Mouse (Mus musculus): ENCODE results near the gene Vmn1r4. TPM values are rescaled to one million over a fixed set of nuclear protein-coding genes. Genes with fewer than 3 reads are reported as not detected.
A peak's percentile ranks its signal among the peaks of the same experiment; 100 is the strongest.

Vmn1r4 gene
- polyA plus RNA-seq, 1 experiment from 2014 or later = 0.58 TPM

- H3K4me3 ChIP-seq (replicated peaks) = no peak overlapping the region
- peaks cover 30% of the 10 kb centered on the region for H3K4me1 ChIP-seq
- WGBS = 46% methylated on average over 1 of the region's 1 CpGs
- 0 out of 2 replicates have a peak overlapping the region, but pooled peaks have one; percentile 11 for H3K27ac ChIP-seq (replicated peaks)
- H3K27me3 ChIP-seq (replicated peaks) = no peaks in the 10 kb centered on the region
- no peak overlapping the region for H3K4me2 ChIP-seq
- no peak overlapping the region for H3K9ac ChIP-seq (replicated peaks)
- no peak for ATAC-seq (ENCODE audit: low FRiP score)
- H3K9me3 ChIP-seq (replicated peaks) = no peaks in the 10 kb centered on the region
- H3K36me3 ChIP-seq = no peaks in the 10 kb centered on the region
Observed at GRCm38 (mm10) chr6:56904330-56904729, 19.5 kb upstream of the Vmn1r4 start.

DNA sequence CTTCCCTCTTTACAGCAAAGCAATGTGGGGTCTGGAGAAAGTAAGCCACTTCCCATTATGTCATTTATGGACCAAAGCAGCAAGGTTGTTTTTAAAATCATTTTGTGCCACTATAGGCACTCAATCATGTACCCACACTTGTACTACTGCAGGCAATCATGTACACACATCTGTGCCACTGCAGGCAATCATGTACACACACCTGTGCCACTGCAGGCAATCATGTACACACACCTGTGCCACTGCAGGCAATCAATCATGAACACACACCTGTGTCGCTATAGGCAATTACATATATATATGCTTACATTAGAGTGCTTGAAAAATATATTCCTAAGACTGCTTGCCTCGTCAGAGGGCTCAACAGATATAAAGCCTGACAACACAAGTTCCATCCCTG is 18.8 kb upstream of the Vmn1r4 start:
- no peaks in the 10 kb centered on the region for H3K9me3 ChIP-seq (replicated peaks)
- no peak overlapping the region for H3K9ac ChIP-seq (replicated peaks)
- H3K4me2 ChIP-seq = no peak overlapping the region
- 82% methylated on average over 2 of the region's 2 CpGs for WGBS
- H3K27me3 ChIP-seq (replicated peaks) = no peaks in the 10 kb centered on the region
- no peaks in the 10 kb centered on the region for H3K36me3 ChIP-seq
- H3K4me3 ChIP-seq (replicated peaks) = no peak overlapping the region
- H3K27ac ChIP-seq (replicated peaks) = 0 out of 2 replicates have a peak overlapping the region, but pooled peaks have one; percentile 11
- H3K4me1 ChIP-seq = peaks cover 30% of the 10 kb centered on the region
- ATAC-seq (ENCODE audit: low FRiP score) = no peak

GRCm38 (mm10) chr6:56905486-56905885 is 18.3 kb upstream of the Vmn1r4 start:
- no peak overlapping the region for H3K9ac ChIP-seq (replicated peaks)
- no peak overlapping the region for H3K4me2 ChIP-seq
- no peak overlapping the region for H3K27ac ChIP-seq (replicated peaks)
- H3K4me1 ChIP-seq = peaks cover 30% of the 10 kb centered on the region
- H3K27me3 ChIP-seq (replicated peaks) = no peaks in the 10 kb centered on the region
- H3K4me3 ChIP-seq (replicated peaks) = no peak overlapping the region
- H3K9me3 ChIP-seq (replicated peaks) = no peaks in the 10 kb centered on the region
- ATAC-seq (ENCODE audit: low FRiP score) = no peak
- H3K36me3 ChIP-seq = no peaks in the 10 kb centered on the region
- WGBS = 90% methylated on average over 5 of the region's 5 CpGs

GRCm38 (mm10) chr6:56906121-56906846 is 17.5 kb upstream of the Vmn1r4 start:
- ATAC-seq (ENCODE audit: low FRiP score) = no peak
- no peak overlapping the region for H3K9ac ChIP-seq (replicated peaks)
- H3K4me1 ChIP-seq = peaks cover 30% of the 10 kb centered on the region
- no peak overlapping the region for H3K27ac ChIP-seq (replicated peaks)
- no peaks in the 10 kb centered on the region for H3K27me3 ChIP-seq (replicated peaks)
- H3K36me3 ChIP-seq = no peaks in the 10 kb centered on the region
- H3K4me3 ChIP-seq (replicated peaks) = no peak overlapping the region
- H3K9me3 ChIP-seq (replicated peaks) = no peaks in the 10 kb centered on the region
- 85% methylated on average over 8 of the region's 8 CpGs for WGBS
- no peak overlapping the region for H3K4me2 ChIP-seq

DNA sequence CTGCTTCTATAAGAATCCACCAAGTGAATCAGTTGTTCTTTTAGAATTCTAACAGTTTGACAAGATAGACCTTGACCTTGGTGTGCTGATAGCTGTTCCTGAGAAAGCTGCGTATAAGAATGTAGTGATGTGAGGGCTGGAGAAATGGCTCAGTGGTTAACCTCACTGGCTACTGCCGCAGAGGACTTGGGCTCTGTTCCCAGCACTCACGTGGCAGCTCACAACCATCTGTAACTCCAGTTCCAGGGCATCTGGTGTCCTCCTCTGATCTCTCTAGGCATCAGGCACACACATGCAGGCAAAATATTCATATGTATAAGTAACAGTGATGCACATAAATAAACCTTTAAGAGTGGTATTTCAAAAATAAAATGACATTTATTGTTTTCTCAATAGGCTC is 15.8 kb upstream of the Vmn1r4 start:
- Histone ChIP-seq H3K4me3 (replicated peaks) (no peak overlapping the region), H3K27ac (replicated peaks) (no peak overlapping the region), H3K36me3 (no peaks in the 10 kb centered on the region), H3K9ac (replicated peaks) (no peak overlapping the region), H3K27me3 (replicated peaks) (no peaks in the 10 kb centered on the region), H3K4me2 (no peak overlapping the region), H3K4me1 (peaks cover 19% of the 10 kb centered on the region), H3K9me3 (replicated peaks) (no peaks in the 10 kb centered on the region)
- no peak for ATAC-seq (ENCODE audit: low FRiP score)
- WGBS = 95% methylated on average over 3 of the region's 3 CpGs

GRCm38 (mm10) chr6:56908397-56908796 is 15.4 kb upstream of the Vmn1r4 start:
- WGBS = 93% methylated on average over 2 of the region's 2 CpGs
- Histone ChIP-seq H3K27me3 (replicated peaks) (no peaks in the 10 kb centered on the region), H3K4me3 (replicated peaks) (no peak overlapping the region), H3K4me2 (no peak overlapping the region), H3K27ac (replicated peaks) (no peak overlapping the region), H3K36me3 (no peaks in the 10 kb centered on the region), H3K9me3 (replicated peaks) (no peaks in the 10 kb centered on the region), H3K9ac (replicated peaks) (no peak overlapping the region), H3K4me1 (peaks cover 20% of the 10 kb centered on the region)
- ATAC-seq (ENCODE audit: low FRiP score) = no peak

GRCm38 (mm10) chr6:56908912-56909311 is 14.9 kb upstream of the Vmn1r4 start:
- H3K27me3 ChIP-seq (replicated peaks) = no peaks in the 10 kb centered on the region
- no peaks in the 10 kb centered on the region for H3K36me3 ChIP-seq
- H3K4me3 ChIP-seq (replicated peaks) = no peak overlapping the region
- H3K9me3 ChIP-seq (replicated peaks) = no peaks in the 10 kb centered on the region
- 15% methylated on average over 4 of the region's 4 CpGs for WGBS
- H3K4me2 ChIP-seq = no peak overlapping the region
- H3K9ac ChIP-seq (replicated peaks) = no peak overlapping the region
- ATAC-seq (ENCODE audit: low FRiP score) = no peak
- peaks cover 16% of the 10 kb centered on the region for H3K4me1 ChIP-seq
- no peak overlapping the region for H3K27ac ChIP-seq (replicated peaks)

DNA sequence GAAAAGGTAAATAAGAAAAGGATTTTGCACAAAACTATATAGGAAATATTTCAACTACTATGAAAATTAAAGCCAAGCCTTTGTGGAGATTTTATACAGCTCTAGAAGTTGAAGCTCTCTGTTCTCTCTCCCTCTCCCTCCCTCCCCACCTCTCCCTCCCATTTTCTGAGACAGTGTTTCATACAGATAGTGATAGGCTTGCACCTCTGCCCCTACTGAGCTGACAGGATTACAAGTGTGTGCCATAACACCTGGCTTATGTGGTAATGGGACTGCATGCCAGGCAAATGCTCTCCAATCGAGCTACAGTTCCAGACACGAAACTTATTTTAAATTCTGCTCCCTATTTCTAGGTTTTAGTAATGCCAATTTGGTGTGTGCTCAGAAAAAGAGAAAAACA is 12.9 kb upstream of the Vmn1r4 start:
- Histone ChIP-seq H3K4me2 (no peak overlapping the region), H3K4me3 (replicated peaks) (no peak overlapping the region), H3K27ac (replicated peaks) (no peak overlapping the region), H3K9ac (replicated peaks) (no peak overlapping the region), H3K9me3 (replicated peaks) (no peaks in the 10 kb centered on the region), H3K4me1 (peaks cover 5% of the 10 kb centered on the region; the same call in 1 of the 2 replicates), H3K36me3 (no peaks in the 10 kb centered on the region), H3K27me3 (replicated peaks) (no peaks in the 10 kb centered on the region)
- no peak for ATAC-seq (ENCODE audit: low FRiP score)
- WGBS = 93% methylated on average over 2 of the region's 2 CpGs

DNA sequence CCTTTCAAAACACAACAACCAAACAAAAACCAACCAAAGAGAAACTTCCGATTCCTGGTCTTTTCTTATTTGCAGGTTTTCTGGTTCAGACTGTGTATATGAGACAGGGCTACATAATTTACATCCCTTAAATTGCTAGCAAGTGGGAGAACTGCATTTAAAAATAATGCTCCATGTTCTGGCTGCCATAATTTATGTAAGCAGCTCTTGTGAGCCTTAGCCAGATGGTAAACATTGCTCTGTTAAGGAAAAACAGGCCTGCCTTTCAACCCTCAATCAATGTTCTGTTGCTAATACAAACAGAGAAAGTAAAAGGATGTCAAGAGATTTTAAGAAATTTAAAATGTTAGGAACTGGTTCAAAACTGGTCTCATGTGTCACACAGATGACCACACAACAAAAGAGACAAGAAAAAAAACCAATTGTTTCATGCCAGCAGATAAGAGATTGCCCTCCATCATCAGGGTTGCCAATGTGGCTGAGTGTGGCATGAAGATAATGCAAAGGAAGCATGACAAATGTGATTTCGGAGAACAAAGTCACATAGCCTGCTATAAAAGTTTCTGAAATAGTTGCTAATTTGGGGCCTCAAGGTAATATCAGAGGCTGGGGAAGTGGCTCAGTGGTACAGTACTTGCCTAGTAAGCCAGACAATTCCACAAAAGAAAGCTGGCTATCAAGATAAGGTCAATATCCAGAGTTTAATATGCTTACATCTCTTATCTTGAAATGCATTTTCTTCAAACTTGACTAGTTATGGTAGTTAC is 10.5 kb upstream of the Vmn1r4 start:
- no peaks in the 10 kb centered on the region for H3K36me3 ChIP-seq
- H3K27me3 ChIP-seq (replicated peaks) = no peaks in the 10 kb centered on the region
- H3K4me3 ChIP-seq (replicated peaks) = no peak overlapping the region
- ATAC-seq (ENCODE audit: low FRiP score) = no peak
- H3K27ac ChIP-seq (replicated peaks) = no peak overlapping the region
- 67% methylated on average over 2 of the region's 2 CpGs for WGBS
- H3K4me2 ChIP-seq = no peak overlapping the region
- peaks cover 5% of the 10 kb centered on the region; the same call in 1 of the 2 replicates for H3K4me1 ChIP-seq
- H3K9ac ChIP-seq (replicated peaks) = no peak overlapping the region
- H3K9me3 ChIP-seq (replicated peaks) = no peaks in the 10 kb centered on the region

GRCm38 (mm10) chr6:56916279-56916678 is 7.5 kb upstream of the Vmn1r4 start:
- Histone ChIP-seq H3K9me3 (replicated peaks) (no peaks in the 10 kb centered on the region), H3K9ac (replicated peaks) (no peak overlapping the region), H3K4me3 (replicated peaks) (no peak overlapping the region), H3K36me3 (no peaks in the 10 kb centered on the region), H3K27me3 (replicated peaks) (no peaks in the 10 kb centered on the region), H3K4me1 (peaks cover 6% of the 10 kb centered on the region; the same call in 1 of the 2 replicates), H3K4me2 (no peak overlapping the region), H3K27ac (replicated peaks) (no peak overlapping the region)
- 97% methylated on average over 2 of the region's 2 CpGs for WGBS
- ATAC-seq (ENCODE audit: low FRiP score) = no peak

- 83% methylated on average over 12 of the region's 12 CpGs for WGBS
Observed at GRCm38 (mm10) chr6:56917578-56918368, 6.0 kb upstream of the Vmn1r4 start.

More at GRCm38 (mm10) chr6:56917578-56918368, 6.0 kb upstream of the Vmn1r4 start:
- no peaks in the 10 kb centered on the region for H3K9me3 ChIP-seq (replicated peaks)
- no peak for ATAC-seq (ENCODE audit: low FRiP score)
- H3K27me3 ChIP-seq (replicated peaks) = no peaks in the 10 kb centered on the region
- H3K4me2 ChIP-seq = no peak overlapping the region
- no peak overlapping the region for H3K9ac ChIP-seq (replicated peaks)
- no peak overlapping the region for H3K4me3 ChIP-seq (replicated peaks)
- no peak overlapping the region for H3K27ac ChIP-seq (replicated peaks)
- H3K36me3 ChIP-seq = no peaks in the 10 kb centered on the region
- H3K4me1 ChIP-seq = peaks cover 19% of the 10 kb centered on the region
